8 mouse cellular contexts compared by ENCODE assay signal in the genomic region with DNA sequence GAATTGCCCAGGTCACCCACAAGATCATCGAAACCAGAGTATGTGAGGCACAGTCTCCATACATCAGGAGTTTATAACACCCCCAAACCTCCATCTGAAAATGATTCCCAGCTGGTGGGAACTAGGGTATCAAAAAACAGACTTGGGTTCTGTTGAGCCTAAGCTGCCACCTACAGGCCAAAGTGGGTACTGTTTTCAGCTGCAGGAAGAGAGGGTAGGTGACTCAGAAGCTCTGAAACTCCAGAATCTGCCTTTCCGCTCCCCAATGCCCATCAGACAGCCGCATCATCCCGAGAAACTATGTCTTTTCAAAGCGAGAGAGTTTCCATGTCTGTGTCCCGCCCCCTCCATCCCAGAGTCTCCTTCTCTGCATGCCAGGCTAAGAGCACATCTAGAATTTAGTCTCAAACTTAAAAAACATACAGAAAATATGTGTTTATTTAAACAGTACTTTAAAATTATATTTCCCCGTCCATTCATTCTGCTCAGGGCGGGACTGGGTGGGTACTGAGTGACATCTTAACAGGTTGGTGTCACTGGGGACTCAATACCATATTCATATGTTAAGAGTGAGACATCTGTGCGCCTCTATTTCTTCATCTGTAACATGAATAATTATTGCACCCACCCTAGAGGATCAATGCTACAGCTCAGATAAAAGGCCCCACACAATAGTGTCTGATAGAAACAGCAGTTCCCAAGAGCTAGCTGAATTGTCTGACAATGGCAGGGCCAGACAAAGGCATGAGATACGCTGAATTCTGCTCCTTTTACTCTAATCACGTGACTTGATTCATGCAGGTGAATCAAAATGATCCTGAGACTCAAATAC. TPM values are rescaled to one million over a fixed set of nuclear protein-coding genes. Genes with fewer than 3 reads are reported as not detected.
DNase-seq lines count a peak whose midpoint lies in the region; ATAC-seq lines count a peak whose summit lies in the region.

No protein-coding gene starts in this region.

- intact Hi-C loops in heart, postnatal 10 days (cut with DNase I) = loop anchor here (1.0 to 5.0 kb wide), 3 partner anchors 238 to 563 kb away; no protein-coding TSS in a partner anchor
- intact Hi-C loops in left cerebral cortex, postnatal 25 days (cut with DNase I) = loop anchor here (1.0 to 10.0 kb wide), 6 partner anchors 123 to 563 kb away; a partner anchor contains a TSS

- H3K27ac ChIP-seq in midbrain, embryonic 10.5 days (replicated peaks) = no peak overlapping the region
- no peak overlapping the region for H3K27ac ChIP-seq in midbrain, embryonic 15.5 days

- peak; percentile 77 for DNase-seq in midbrain, embryonic 10.5 days (ENCODE audit: low spot score)
- DNase-seq in adrenal gland, adult 18-20 months (ENCODE audit: low spot score in 2 of 2) = peak; percentile 67 to 71
- DNase-seq in embryo, embryonic 11.5 days (ENCODE audit: low read depth, low spot score) = peak; percentile 67
- DNase-seq in heart, postnatal 10 days = peak; percentile 64 to 82
- peak; percentile 63 to 79 for DNase-seq in left cerebral cortex, postnatal 25 days (ENCODE audit: low spot score in 2 of 2)
- peak; percentile 76 for DNase-seq in naive thymus-derived CD4-positive, alpha-beta T cell, adult 2 months (ENCODE audit: low read depth)
- DNase-seq in thymus, postnatal 0 days (ENCODE audit: low spot score) = peak; percentile 63

- H3K4me3 ChIP-seq in midbrain, embryonic 10.5 days = no peak overlapping the region
- no peak overlapping the region for H3K4me3 ChIP-seq in midbrain, embryonic 15.5 days

- H3K27me3 ChIP-seq in midbrain, embryonic 10.5 days (ENCODE audit: low read depth, poor library complexity, severe bottlenecking) = peaks cover 7% of the 10 kb centered on the region; the same call in 1 of the 2 replicates
- H3K27me3 ChIP-seq in midbrain, embryonic 15.5 days (replicated peaks) = no peaks in the 10 kb centered on the region

- peaks cover 4% of the 10 kb centered on the region; the same call in 1 of the 2 replicates for H3K4me1 ChIP-seq in midbrain, embryonic 10.5 days
- no peaks in the 10 kb centered on the region for H3K4me1 ChIP-seq in midbrain, embryonic 15.5 days

- no peak; the same call in 1 of the 2 replicates for ATAC-seq in midbrain, embryonic 15.5 days (replicated peaks)

- no peak overlapping the region for H3K4me2 ChIP-seq in midbrain, embryonic 15.5 days

- H3K36me3 ChIP-seq in midbrain, embryonic 10.5 days = no peaks in the 10 kb centered on the region
- H3K36me3 ChIP-seq in midbrain, embryonic 15.5 days (replicated peaks) = no peaks in the 10 kb centered on the region

- no peak overlapping the region for H3K9ac ChIP-seq in midbrain, embryonic 15.5 days

- WGBS in midbrain, embryonic 10.5 days = 36% methylated on average over 11 of the region's 11 CpGs
- 25% methylated on average over 11 of the region's 11 CpGs for WGBS in midbrain, embryonic 15.5 days

- no peaks in the 10 kb centered on the region for H3K9me3 ChIP-seq in midbrain, embryonic 10.5 days (replicated peaks)
- H3K9me3 ChIP-seq in midbrain, embryonic 15.5 days = no peaks in the 10 kb centered on the region

RNA-seq across cellular contexts. Expression of a gene that starts 34.1 kb away (rescaled TPM):
- polyA plus RNA-seq in midbrain, embryonic 10.5 days (2016; fragmentation: Nextera tagmentation; extraction: Ambion mirVana) = 0.11 and 0.37 TPM in 2 replicates
- 0.15 and 0.22 TPM in 2 replicates for polyA plus RNA-seq in midbrain, embryonic 15.5 days (2015; fragmentation: Nextera tagmentation; extraction: Ambion mirVana)
- total RNA-seq in adrenal gland, adult 18-20 months (2021) = under 1 TPM; 0.06 to 0.07 TPM
- under 1 TPM in 1 of 2 experiments, not detected in 1; 0.05 TPM for total RNA-seq in heart, postnatal 10 days (2021)
- total RNA-seq in left cerebral cortex, postnatal 25 days (2021) = 1 to 10 TPM; 3.8 to 4.5 TPM
- 0.22 and 0.35 TPM in 2 replicates for polyA plus RNA-seq in thymus, postnatal 0 days (2015; fragmentation: Nextera tagmentation; extraction: Ambion mirVana)

RNA-seq across cellular contexts. Expression of a gene that starts 58.6 kb away (rescaled TPM):
- 0.04 TPM in 1 of 2 replicates, not detected in the other for polyA plus RNA-seq in midbrain, embryonic 10.5 days (2016; fragmentation: Nextera tagmentation; extraction: Ambion mirVana)
- polyA plus RNA-seq in midbrain, embryonic 15.5 days (2015; fragmentation: Nextera tagmentation; extraction: Ambion mirVana) = 0.08 and 0.25 TPM in 2 replicates
- 1 to 10 TPM in 1 of 2 experiments, not detected in 1; 5.2 TPM for total RNA-seq in adrenal gland, adult 18-20 months (2021)
- total RNA-seq in heart, postnatal 10 days (2021) = not detected
- under 1 TPM; 0.50 to 0.57 TPM for total RNA-seq in left cerebral cortex, postnatal 25 days (2021)
- polyA plus RNA-seq in thymus, postnatal 0 days (2015; fragmentation: Nextera tagmentation; extraction: Ambion mirVana) = 0.05 TPM in 1 of 2 replicates, not detected in the other

RNA-seq across cellular contexts. Expression of a gene that starts 59.8 kb away (rescaled TPM):
- 20.3 and 22.5 TPM in 2 replicates for polyA plus RNA-seq in midbrain, embryonic 10.5 days (2016; fragmentation: Nextera tagmentation; extraction: Ambion mirVana)
- 13.5 and 14.0 TPM in 2 replicates for polyA plus RNA-seq in midbrain, embryonic 15.5 days (2015; fragmentation: Nextera tagmentation; extraction: Ambion mirVana)
- total RNA-seq in adrenal gland, adult 18-20 months (2021) = 10 to 100 TPM; 19.7 to 22.1 TPM
- 10 to 100 TPM; 17.8 to 19.2 TPM for total RNA-seq in heart, postnatal 10 days (2021)
- total RNA-seq in left cerebral cortex, postnatal 25 days (2021) = 10 to 100 TPM in 1 of 2 experiments, 1 to 10 TPM in 1; 8.7 to 11.4 TPM
- 12.4 and 12.7 TPM in 2 replicates for polyA plus RNA-seq in thymus, postnatal 0 days (2015; fragmentation: Nextera tagmentation; extraction: Ambion mirVana)

RNA-seq across cellular contexts. Expression of a gene that starts 59.8 kb away (rescaled TPM):
- 30.0 and 37.6 TPM in 2 replicates for polyA plus RNA-seq in midbrain, embryonic 10.5 days (2016; fragmentation: Nextera tagmentation; extraction: Ambion mirVana)
- polyA plus RNA-seq in midbrain, embryonic 15.5 days (2015; fragmentation: Nextera tagmentation; extraction: Ambion mirVana) = 32.4 and 35.3 TPM in 2 replicates
- total RNA-seq in adrenal gland, adult 18-20 months (2021) = 10 to 100 TPM; 21.1 to 25.7 TPM
- total RNA-seq in heart, postnatal 10 days (2021) = 10 to 100 TPM; 14.5 to 15.8 TPM
- total RNA-seq in left cerebral cortex, postnatal 25 days (2021) = 10 to 100 TPM; 25.6 to 26.6 TPM
- 42.4 and 47.7 TPM in 2 replicates for polyA plus RNA-seq in thymus, postnatal 0 days (2015; fragmentation: Nextera tagmentation; extraction: Ambion mirVana)

Comparison
In these comparisons a context has a peak if more than half of its experiments do, and no peak if none do; other contexts are left out.
1. RNA of a gene that starts 34.1 kb away (total RNA-seq): 3.8 to 4.5 TPM in left cerebral cortex, postnatal 25 days; 0.06 to 0.07 TPM in adrenal gland, adult 18-20 months and 0.05 TPM in heart, postnatal 10 days; every median in the first group is over 4 times any median in the second.
2. Peak in every context shown above with its lines, with median percentiles within 50 percentile points of each other: DNase-seq.